Mouse (Mus musculus): ENCODE results near the gene Prss56. TPM values are rescaled to one million over a fixed set of nuclear protein-coding genes. Genes with fewer than 3 reads are reported as not detected.
A peak's percentile ranks its signal among the peaks of the same experiment; 100 is the strongest.

The Prss56 gene
- polyA plus RNA-seq, 1 experiment from 2014 or later, result not detected

- no peak within 1 kb of the TSS for H3K4me2 ChIP-seq
- no peak for ATAC-seq (ENCODE audit: low FRiP score)
- peaks cover 4% of the 10 kb centered on the region; the same call in 1 of the 2 replicates for H3K4me1 ChIP-seq (ENCODE audit: control insufficient read depth, insufficient read depth, low read length)
- H3K36me3 ChIP-seq (ENCODE audit: control insufficient read depth, insufficient read depth, low read length), result no peaks in the 10 kb centered on the region
- no peaks in the 10 kb centered on the region for H3K9me3 ChIP-seq (ENCODE audit: control insufficient read depth, low read length)
- H3K27me3 ChIP-seq (ENCODE audit: control insufficient read depth, insufficient read depth, low read length), result peaks cover 15% of the 10 kb centered on the region
- no peak within 1 kb of the TSS for H3K9ac ChIP-seq (ENCODE audit: low read length)
- WGBS, result 39% methylated on average over 4 of the region's 4 CpGs
- no peak within 1 kb of the TSS for H3K27ac ChIP-seq (ENCODE audit: low read depth, low read length)
- DNase-seq (ENCODE audit: low spot score, missing footprints), result peak; percentile 39
- no peak within 1 kb of the TSS for H3K4me3 ChIP-seq (ENCODE audit: low read depth, low read length)
Observed at GRCm38 (mm10) chr1:87190429-87190828, 7.3 kb downstream of the Prss56 start, which contains the start of gene Chrnd. TSS of gene Chrnd (plus strand) at chr1:87190607.

- Histone ChIP-seq H3K27ac (ENCODE audit: low read depth, low read length) (no peak overlapping the region), H3K4me1 (ENCODE audit: control insufficient read depth, insufficient read depth, low read length) (no peaks in the 10 kb centered on the region), H3K27me3 (ENCODE audit: control insufficient read depth, insufficient read depth, low read length) (no peaks in the 10 kb centered on the region), H3K36me3 (ENCODE audit: control insufficient read depth, insufficient read depth, low read length) (no peaks in the 10 kb centered on the region), H3K4me3 (ENCODE audit: low read depth, low read length) (no peak overlapping the region), H3K4me2 (no peak overlapping the region), H3K9ac (ENCODE audit: low read length) (no peak overlapping the region), H3K9me3 (ENCODE audit: control insufficient read depth, low read length) (no peaks in the 10 kb centered on the region)
- WGBS, result 86% methylated on average over 9 of the region's 9 CpGs
- DNase-seq (ENCODE audit: low spot score, missing footprints) (no peak), ATAC-seq (ENCODE audit: low FRiP score) (no peak)
Observed at GRCm38 (mm10) chr1:87197296-87197695, 14.2 kb downstream of the Prss56 start.

GRCm38 (mm10) chr1:87198119-87199065 lies 15.3 kb downstream of the Prss56 start:
- H3K27me3 ChIP-seq (ENCODE audit: control insufficient read depth, insufficient read depth, low read length), result no peaks in the 10 kb centered on the region
- no peak overlapping the region for H3K4me3 ChIP-seq (ENCODE audit: low read depth, low read length)
- no peak overlapping the region for H3K27ac ChIP-seq (ENCODE audit: low read depth, low read length)
- no peaks in the 10 kb centered on the region for H3K4me1 ChIP-seq (ENCODE audit: control insufficient read depth, insufficient read depth, low read length)
- H3K9me3 ChIP-seq (ENCODE audit: control insufficient read depth, low read length), result no peaks in the 10 kb centered on the region
- WGBS, result 79% methylated on average over 12 of the region's 12 CpGs
- H3K36me3 ChIP-seq (ENCODE audit: control insufficient read depth, insufficient read depth, low read length), result no peaks in the 10 kb centered on the region
- DNase-seq (ENCODE audit: low spot score, missing footprints) (no peak), ATAC-seq (ENCODE audit: low FRiP score) (no peak)
- H3K4me2 ChIP-seq, result no peak overlapping the region
- no peak overlapping the region for H3K9ac ChIP-seq (ENCODE audit: low read length)

GRCm38 (mm10) chr1:87200811-87201210 lies 17.7 kb downstream of the Prss56 start:
- ATAC-seq (ENCODE audit: low FRiP score) (no peak), DNase-seq (ENCODE audit: low spot score, missing footprints) (no peak)
- H3K9me3 ChIP-seq (ENCODE audit: control insufficient read depth, low read length), result no peaks in the 10 kb centered on the region
- 71% methylated on average over 2 of the region's 2 CpGs for WGBS
- no peaks in the 10 kb centered on the region for H3K4me1 ChIP-seq (ENCODE audit: control insufficient read depth, insufficient read depth, low read length)
- H3K27ac ChIP-seq (ENCODE audit: low read depth, low read length), result no peak overlapping the region
- no peaks in the 10 kb centered on the region for H3K36me3 ChIP-seq (ENCODE audit: control insufficient read depth, insufficient read depth, low read length)
- no peak overlapping the region for H3K4me2 ChIP-seq
- H3K9ac ChIP-seq (ENCODE audit: low read length), result no peak overlapping the region
- no peaks in the 10 kb centered on the region for H3K27me3 ChIP-seq (ENCODE audit: control insufficient read depth, insufficient read depth, low read length)
- no peak overlapping the region for H3K4me3 ChIP-seq (ENCODE audit: low read depth, low read length)

GRCm38 (mm10) chr1:87201848-87202247 lies 18.7 kb downstream of the Prss56 start:
- Histone ChIP-seq H3K27me3 (ENCODE audit: control insufficient read depth, insufficient read depth, low read length) (no peaks in the 10 kb centered on the region; the same call in 1 of the 2 replicates), H3K36me3 (ENCODE audit: control insufficient read depth, insufficient read depth, low read length) (no peaks in the 10 kb centered on the region), H3K4me2 (no peak overlapping the region), H3K4me1 (ENCODE audit: control insufficient read depth, insufficient read depth, low read length) (no peaks in the 10 kb centered on the region), H3K9ac (ENCODE audit: low read length) (no peak overlapping the region), H3K4me3 (ENCODE audit: low read depth, low read length) (no peak overlapping the region), H3K9me3 (ENCODE audit: control insufficient read depth, low read length) (no peaks in the 10 kb centered on the region), H3K27ac (ENCODE audit: low read depth, low read length) (no peak overlapping the region)
- DNase-seq (ENCODE audit: low spot score, missing footprints) (no peak), ATAC-seq (ENCODE audit: low FRiP score) (no peak)
- 63% methylated on average over 1 of the region's 1 CpGs for WGBS

DNA sequence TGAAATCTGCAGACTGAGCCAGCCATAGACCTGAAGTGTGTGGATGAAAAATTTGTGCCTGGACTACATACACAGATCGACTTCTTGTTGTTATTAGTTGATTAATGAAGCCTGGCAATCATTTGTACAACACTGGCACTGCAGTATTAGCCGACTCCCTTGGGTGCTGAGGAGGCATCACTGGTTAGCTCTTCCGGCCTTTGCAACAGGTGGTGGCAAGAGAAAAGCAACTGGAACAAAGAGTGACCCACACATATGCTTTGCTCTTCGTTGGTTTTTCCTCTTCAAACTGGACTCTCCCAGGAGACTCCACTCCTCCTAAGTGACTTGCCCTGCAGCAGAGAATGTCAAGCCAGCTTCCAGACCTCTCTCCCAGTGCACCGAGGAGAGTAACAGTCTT lies 20.7 kb downstream of the Prss56 start:
- Histone ChIP-seq H3K4me3 (ENCODE audit: low read depth, low read length) (no peak overlapping the region), H3K4me1 (ENCODE audit: control insufficient read depth, insufficient read depth, low read length) (no peaks in the 10 kb centered on the region), H3K9me3 (ENCODE audit: control insufficient read depth, low read length) (no peaks in the 10 kb centered on the region), H3K27ac (ENCODE audit: low read depth, low read length) (no peak overlapping the region), H3K27me3 (ENCODE audit: control insufficient read depth, insufficient read depth, low read length) (peaks cover 2% of the 10 kb centered on the region; the same call in 1 of the 2 replicates), H3K36me3 (ENCODE audit: control insufficient read depth, insufficient read depth, low read length) (no peaks in the 10 kb centered on the region), H3K4me2 (no peak overlapping the region), H3K9ac (ENCODE audit: low read length) (no peak overlapping the region)
- WGBS, result 83% methylated on average over 5 of the region's 5 CpGs
- no peak for ATAC-seq (ENCODE audit: low FRiP score)
- DNase-seq (ENCODE audit: low spot score, missing footprints), result no peak

- Histone ChIP-seq H3K4me2 (no peak within 1 kb of the TSS), H3K4me1 (ENCODE audit: control insufficient read depth, insufficient read depth, low read length) (no peaks in the 10 kb centered on the region), H3K36me3 (ENCODE audit: control insufficient read depth, insufficient read depth, low read length) (no peaks in the 10 kb centered on the region), H3K27ac (ENCODE audit: low read depth, low read length) (no peak within 1 kb of the TSS), H3K27me3 (ENCODE audit: control insufficient read depth, insufficient read depth, low read length) (peaks cover 2% of the 10 kb centered on the region; the same call in 1 of the 2 replicates), H3K9me3 (ENCODE audit: control insufficient read depth, low read length) (no peaks in the 10 kb centered on the region), H3K9ac (ENCODE audit: low read length) (no peak within 1 kb of the TSS), H3K4me3 (ENCODE audit: low read depth, low read length) (no peak within 1 kb of the TSS)
- DNase-seq (ENCODE audit: low spot score, missing footprints) (no peak), ATAC-seq (ENCODE audit: low FRiP score) (no peak)
- 88% methylated on average over 7 of the region's 7 CpGs for WGBS
Observed at GRCm38 (mm10) chr1:87204465-87204864, 21.4 kb downstream of the Prss56 start, which contains the start of gene Chrng. TSS of gene Chrng (plus strand) at chr1:87204657.

DNA sequence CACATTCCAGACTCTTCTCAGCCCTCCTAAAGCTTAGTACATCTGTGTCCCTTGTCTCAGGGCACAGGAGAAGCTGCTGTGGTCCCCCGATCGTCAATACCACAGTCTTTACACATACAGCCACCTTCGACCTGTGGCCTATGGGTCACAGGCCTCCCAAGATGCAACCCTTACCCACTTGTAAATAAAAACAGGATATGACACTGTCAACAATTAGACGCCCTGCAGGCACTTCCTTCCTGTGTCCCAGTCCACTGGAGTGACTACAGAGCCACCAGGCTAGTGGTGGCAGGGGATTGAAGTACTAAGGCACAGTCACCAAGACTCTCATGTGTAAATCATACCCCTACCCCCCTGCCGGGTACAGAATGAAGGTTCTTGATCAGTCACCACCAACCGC lies 21.9 kb downstream of the Prss56 start:
- no peak overlapping the region for H3K9ac ChIP-seq (ENCODE audit: low read length)
- H3K4me2 ChIP-seq, result no peak overlapping the region
- H3K4me3 ChIP-seq (ENCODE audit: low read depth, low read length), result no peak overlapping the region
- no peak overlapping the region for H3K27ac ChIP-seq (ENCODE audit: low read depth, low read length)
- no peaks in the 10 kb centered on the region for H3K4me1 ChIP-seq (ENCODE audit: control insufficient read depth, insufficient read depth, low read length)
- ATAC-seq (ENCODE audit: low FRiP score) (no peak), DNase-seq (ENCODE audit: low spot score, missing footprints) (no peak)
- WGBS, result 62% methylated on average over 6 of the region's 6 CpGs
- no peaks in the 10 kb centered on the region for H3K9me3 ChIP-seq (ENCODE audit: control insufficient read depth, low read length)
- H3K36me3 ChIP-seq (ENCODE audit: control insufficient read depth, insufficient read depth, low read length), result no peaks in the 10 kb centered on the region
- H3K27me3 ChIP-seq (ENCODE audit: control insufficient read depth, insufficient read depth, low read length), result peaks cover 2% of the 10 kb centered on the region; the same call in 1 of the 2 replicates

DNA sequence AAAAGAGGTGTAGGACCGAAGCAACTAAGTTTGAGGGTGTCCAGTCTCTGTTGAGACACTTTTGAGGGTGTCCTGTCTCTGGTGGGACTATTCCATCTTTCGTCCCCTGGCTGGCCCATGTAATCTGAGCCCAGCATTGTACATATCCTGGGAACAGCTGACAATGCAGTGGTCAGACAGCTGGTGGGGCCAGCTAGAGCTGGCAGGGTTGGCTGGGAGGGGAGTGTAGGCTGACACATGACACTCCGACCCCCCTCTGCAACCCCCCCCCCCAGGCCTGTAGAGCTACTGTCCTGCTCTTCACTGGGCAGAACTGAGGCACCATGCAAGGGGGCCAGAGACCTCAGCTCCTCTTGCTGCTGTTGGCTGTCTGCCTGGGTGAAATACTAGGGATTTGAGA lies 22.4 kb downstream of the Prss56 start:
- ATAC-seq (ENCODE audit: low FRiP score), result no peak
- no peak overlapping the region for H3K9ac ChIP-seq (ENCODE audit: low read length)

More for the DNA sequence above, 22.4 kb downstream of the Prss56 start:
- no peak overlapping the region for H3K4me2 ChIP-seq
- H3K27me3 ChIP-seq (ENCODE audit: control insufficient read depth, insufficient read depth, low read length), result peaks cover 2% of the 10 kb centered on the region; the same call in 1 of the 2 replicates
- H3K27ac ChIP-seq (ENCODE audit: low read depth, low read length), result no peak overlapping the region
- WGBS, result 51% methylated on average over 3 of the region's 3 CpGs
- H3K9me3 ChIP-seq (ENCODE audit: control insufficient read depth, low read length), result no peaks in the 10 kb centered on the region
- no peaks in the 10 kb centered on the region for H3K4me1 ChIP-seq (ENCODE audit: control insufficient read depth, insufficient read depth, low read length)
- H3K36me3 ChIP-seq (ENCODE audit: control insufficient read depth, insufficient read depth, low read length), result no peaks in the 10 kb centered on the region
- no peak for DNase-seq (ENCODE audit: low spot score, missing footprints)
- no peak overlapping the region for H3K4me3 ChIP-seq (ENCODE audit: low read depth, low read length)

Measured in midbrain, embryonic 11.5 days (tissue).